Mouse (Mus musculus) spleen, adult 2 months (tissue): ENCODE data around the gene Skil.

ENCODE experiments used
- CTCF ChIP-seq: fragments of 200-500 bp; IDR thresholded peaks from 2 replicates; pipeline ENCODE4 v1.5.1; 2011; ENCODE audit warnings: mild to moderate bottlenecking, inconsistent platforms; ENCODE audit not compliant: insufficient read depth, insufficient read length, insufficient replicate concordance; ENCODE audit errors: extremely low read depth
- POLR2A ChIP-seq: fragments of 200-500 bp; IDR thresholded peaks from 2 replicates; pipeline ENCODE4 v1.6.1; 2011; ENCODE audit warnings: low read depth, low read length, inconsistent platforms

- no peak for TF ChIP-seq POLR2A
- TF ChIP-seq CTCF = no peak
Measured at GRCm38 (mm10) chr3:31068482-31068881, 26.4 kb upstream of the Skil start.
